In genomic region chr4:150401830-150402607, GRCm38 (mm10) we compare ENCODE assay signal across 8 mouse cellular contexts.
A peak's percentile ranks its signal among the peaks of the same experiment; 100 is the strongest.
DNase-seq lines count a peak whose midpoint lies in the region; ATAC-seq and TF ChIP-seq lines count a peak whose summit lies in the region.

No protein-coding gene starts in this region.

- peaks cover 7% of the 10 kb centered on the region for H3K36me3 ChIP-seq in midbrain, embryonic 13.5 days
- no peaks in the 10 kb centered on the region for H3K36me3 ChIP-seq in midbrain, postnatal 0 days (ENCODE audit: insufficient read depth, low read length)

- no peak for TF ChIP-seq POLR2A in cerebellum, adult 2 months (IDR thresholded peaks at IDR 0.05; ENCODE audit: borderline replicate concordance, insufficient read depth, low read length)

- H3K4me1 ChIP-seq in cerebellum, adult 2 months (ENCODE audit: control insufficient read depth, insufficient read depth, low read length): peaks cover 37% of the 10 kb centered on the region
- H3K4me1 ChIP-seq in midbrain, embryonic 13.5 days (replicated peaks): peaks cover 88% of the 10 kb centered on the region
- H3K4me1 ChIP-seq in midbrain, postnatal 0 days (ENCODE audit: insufficient read depth, low read length): peaks cover 19% of the 10 kb centered on the region; the same call in 1 of the 2 replicates

- no peak for TF ChIP-seq CTCF in cerebellum, adult 2 months (IDR thresholded peaks at IDR 0.05; ENCODE audit: borderline replicate concordance, insufficient read depth, low read depth, low read length)
- no peak for TF ChIP-seq CTCF in midbrain, postnatal 0 days (IDR thresholded peaks at IDR 0.05)

- intact Hi-C loops in heart, postnatal 14 days (cut with DNase I): loop anchor here (5.0 kb wide), 1 partner anchor 40 kb away; no protein-coding TSS in a partner anchor
- intact Hi-C loops in left cerebral cortex, postnatal 14 days (cut with DNase I): no loop called here

- 37% methylated on average over 13 of the region's 13 CpGs for WGBS in cerebellum, adult 2 months
- WGBS in midbrain, embryonic 13.5 days: 73% methylated on average over 13 of the region's 13 CpGs
- WGBS in midbrain, postnatal 0 days: 65% methylated on average over 13 of the region's 13 CpGs

- no peak for ATAC-seq in midbrain, embryonic 13.5 days
- ATAC-seq in midbrain, postnatal 0 days (ENCODE audit: low FRiP score): no peak

- no peaks in the 10 kb centered on the region for H3K27me3 ChIP-seq in cerebellum, adult 2 months (ENCODE audit: control insufficient read depth, insufficient read depth, low read length)
- H3K27me3 ChIP-seq in midbrain, embryonic 13.5 days: no peaks in the 10 kb centered on the region
- H3K27me3 ChIP-seq in midbrain, postnatal 0 days (ENCODE audit: insufficient read depth, low read length): no peaks in the 10 kb centered on the region

- H3K9ac ChIP-seq in midbrain, embryonic 13.5 days (replicated peaks): peak overlapping the region; percentile 40; the same call in 1 of the 2 replicates
- no peak overlapping the region for H3K9ac ChIP-seq in midbrain, postnatal 0 days (replicated peaks; ENCODE audit: low read length, poor library complexity, severe bottlenecking)

- no peak overlapping the region for H3K4me2 ChIP-seq in midbrain, embryonic 13.5 days (replicated peaks)
- no peak overlapping the region for H3K4me2 ChIP-seq in midbrain, postnatal 0 days (ENCODE audit: low read depth, low read length, poor library complexity, severe bottlenecking)

- DNase-seq in cerebellum, adult 2 months: no peak
- DNase-seq in cerebellum, postnatal 4 days (ENCODE audit: low spot score in 2 of 2): no peak
- DNase-seq in midbrain, postnatal 0 days (ENCODE audit: low spot score): no peak
- peak; percentile 6 to 14 for DNase-seq in heart, postnatal 14 days
- DNase-seq in naive thymus-derived CD4-positive, alpha-beta T cell, adult 2 months (ENCODE audit: low read depth): peak; percentile 50
- DNase-seq in left cerebral cortex, postnatal 14 days (ENCODE audit: low spot score in 2 of 2): no peak
- DNase-seq in layer of hippocampus, adult 18-20 months (ENCODE audit: low spot score in 2 of 2): no peak

- H3K27ac ChIP-seq in cerebellum, adult 2 months (ENCODE audit: insufficient read depth, low read length): peak overlapping the region; percentile 3; the same call in 1 of the 2 replicates
- 0 out of 2 replicates have a peak overlapping the region, but pooled peaks have one; percentile 53 for H3K27ac ChIP-seq in midbrain, embryonic 13.5 days
- H3K27ac ChIP-seq in midbrain, postnatal 0 days (ENCODE audit: low read depth, low read length): no peak overlapping the region

- no peak overlapping the region for H3K4me3 ChIP-seq in cerebellum, adult 2 months (replicated peaks; ENCODE audit: insufficient read depth, low read depth, low read length)
- H3K4me3 ChIP-seq in midbrain, embryonic 13.5 days (replicated peaks): no peak overlapping the region
- H3K4me3 ChIP-seq in midbrain, postnatal 0 days (ENCODE audit: low read depth, low read length): no peak overlapping the region

- H3K9me3 ChIP-seq in midbrain, embryonic 13.5 days: no peaks in the 10 kb centered on the region
- no peaks in the 10 kb centered on the region for H3K9me3 ChIP-seq in midbrain, postnatal 0 days (ENCODE audit: low read length)

Comparison
In these comparisons a context has a peak if more than half of its experiments do, and no peak if none do; other contexts are left out.
1. DNase-seq: peak in heart, postnatal 14 days (2 of 2) and naive thymus-derived CD4-positive, alpha-beta T cell, adult 2 months (single experiment); none in cerebellum, adult 2 months (0 of 2), cerebellum, postnatal 4 days (0 of 2), midbrain, postnatal 0 days (single experiment), left cerebral cortex, postnatal 14 days (0 of 2) and layer of hippocampus, adult 18-20 months (0 of 2).